Mouse (Mus musculus): ENCODE results near the gene Mecom.

The Mecom gene

DNA sequence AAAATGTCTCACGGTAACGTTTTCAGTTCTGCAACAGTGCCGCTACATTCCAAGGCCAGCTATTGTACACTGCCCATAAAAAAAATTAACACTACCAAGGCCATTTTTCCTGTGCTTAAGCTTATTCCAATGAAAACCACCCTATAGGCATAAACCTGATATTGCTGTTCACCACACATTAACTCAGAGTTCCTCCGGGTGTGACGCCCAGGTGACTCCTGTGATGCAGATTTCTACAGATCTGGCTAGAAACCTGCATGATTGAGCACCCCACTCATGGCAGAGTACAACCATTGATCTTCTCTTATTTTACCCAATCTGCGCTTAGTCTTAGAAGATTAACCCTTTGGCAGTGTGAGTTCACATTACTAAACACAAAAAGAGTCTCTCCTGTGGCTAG, 409.2 kb downstream of the Mecom start:
- DNase-seq, result no peak

DNA sequence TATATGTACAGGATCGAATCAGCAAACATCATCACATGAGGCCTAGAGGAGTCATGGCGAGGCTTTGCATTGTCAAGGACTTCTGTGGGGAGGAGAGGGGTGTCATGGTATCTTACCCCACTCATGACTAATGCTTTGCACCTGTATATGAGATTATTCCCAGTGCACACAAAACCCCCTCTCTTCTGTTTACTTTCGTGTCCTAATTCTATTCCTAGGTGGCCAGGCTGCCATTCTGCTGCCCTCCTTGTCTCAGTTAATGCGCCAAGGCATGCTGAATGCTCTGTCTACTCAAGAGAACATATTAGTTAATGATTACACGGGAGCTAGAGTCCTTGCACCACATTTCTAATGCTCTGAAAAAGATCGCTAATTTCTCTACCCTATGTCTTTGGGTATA, 412.0 kb downstream of the Mecom start:
- DNase-seq, result no peak

DNA sequence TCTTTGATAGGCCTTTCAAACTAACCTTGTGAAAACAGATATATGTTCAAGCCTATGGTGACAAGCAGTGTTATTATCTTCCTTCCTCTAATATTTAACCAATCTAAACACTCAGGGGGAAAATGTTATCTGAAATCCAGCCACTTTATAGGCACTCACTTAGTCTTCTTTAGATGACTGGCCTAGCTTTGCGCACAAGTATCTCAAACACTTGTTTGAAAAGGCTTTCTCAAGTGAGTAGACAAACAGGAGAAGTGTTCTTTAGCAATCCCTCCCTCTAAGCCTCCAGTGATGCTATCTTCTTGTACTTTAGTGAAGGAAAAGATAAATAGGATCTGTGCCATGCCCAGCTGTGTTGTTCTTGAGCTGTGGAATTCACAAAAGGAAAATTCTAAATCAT, 412.7 kb downstream of the Mecom start:
- no peak for DNase-seq

DNA sequence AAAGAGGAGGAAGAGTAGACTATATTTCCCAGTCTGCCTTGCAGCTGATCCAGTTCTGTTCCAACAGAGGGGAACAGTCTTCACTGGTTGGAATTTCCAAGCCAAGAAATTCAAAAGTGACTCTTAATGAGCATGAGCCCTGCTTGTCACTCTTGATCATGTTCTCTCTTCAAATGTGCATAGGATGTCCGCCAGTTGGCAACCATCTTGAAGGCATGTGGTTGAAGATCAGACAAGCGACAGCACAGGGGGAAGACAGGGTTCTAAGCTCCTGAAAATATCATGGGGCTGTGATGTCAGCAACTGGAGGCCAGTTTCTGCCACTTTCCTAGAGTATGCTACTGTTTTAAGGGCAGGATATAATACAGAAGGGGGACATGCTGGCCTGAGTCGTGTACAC, 414.8 kb downstream of the Mecom start:
- no peak for DNase-seq

DNA sequence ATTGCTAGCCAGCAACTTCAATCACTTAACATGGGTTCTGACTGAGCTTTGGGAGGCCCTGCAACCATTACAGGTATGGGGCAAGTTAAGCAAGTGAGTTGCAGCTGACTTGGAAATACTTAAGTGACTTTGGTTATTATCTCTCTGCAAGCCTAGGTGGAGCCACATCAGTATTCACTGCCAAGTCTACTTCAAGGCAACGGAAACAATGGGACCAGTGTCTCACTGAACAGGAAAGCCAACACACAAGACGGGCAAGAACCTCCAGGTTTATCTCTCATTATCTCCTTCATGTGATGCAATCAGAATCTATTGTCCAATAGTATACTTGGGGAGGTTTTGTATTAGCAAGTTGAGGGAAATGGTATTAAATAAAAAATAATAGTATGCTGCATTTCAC, 415.4 kb downstream of the Mecom start:
- no peak for DNase-seq

DNA sequence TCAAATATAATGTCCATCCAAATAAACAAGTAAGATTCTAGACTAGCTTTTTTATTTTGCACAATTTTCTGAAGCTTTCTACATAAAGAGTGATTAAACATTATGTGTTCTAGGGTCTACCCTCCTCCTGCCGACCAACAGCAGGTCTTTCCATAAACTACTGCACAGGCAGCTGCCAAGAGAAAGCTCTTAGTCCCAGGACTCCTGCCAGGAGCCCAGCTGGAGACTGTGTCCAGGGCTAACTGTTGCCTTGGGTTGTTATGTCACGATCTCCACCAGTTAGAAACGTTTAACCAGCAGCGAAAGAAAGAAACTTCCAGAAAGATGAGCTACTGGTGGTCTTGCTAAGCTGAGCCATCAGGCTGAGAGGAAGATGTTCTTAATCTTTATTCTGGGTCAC, 417.3 kb downstream of the Mecom start:
- no peak for DNase-seq

DNA sequence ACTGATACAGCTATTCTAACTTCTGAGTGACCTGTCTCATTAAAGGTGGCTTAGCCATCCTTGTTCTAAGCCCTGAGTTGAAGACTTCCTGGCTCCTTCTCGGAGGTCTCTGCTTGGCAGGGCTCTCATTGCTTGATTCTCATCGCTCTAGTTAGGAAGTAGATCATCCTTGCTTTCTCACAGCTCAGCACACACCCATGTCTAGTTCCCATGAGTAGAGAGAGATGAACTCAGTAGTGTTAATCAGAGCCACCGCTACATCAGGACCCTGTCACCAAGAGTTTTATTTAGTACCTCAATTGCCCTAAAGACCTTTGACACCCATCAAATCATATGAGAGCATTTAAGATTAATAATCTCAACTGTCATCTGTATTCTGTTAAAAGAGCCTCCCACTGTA, 425.2 kb downstream of the Mecom start:
- DNase-seq, result no peak

DNA sequence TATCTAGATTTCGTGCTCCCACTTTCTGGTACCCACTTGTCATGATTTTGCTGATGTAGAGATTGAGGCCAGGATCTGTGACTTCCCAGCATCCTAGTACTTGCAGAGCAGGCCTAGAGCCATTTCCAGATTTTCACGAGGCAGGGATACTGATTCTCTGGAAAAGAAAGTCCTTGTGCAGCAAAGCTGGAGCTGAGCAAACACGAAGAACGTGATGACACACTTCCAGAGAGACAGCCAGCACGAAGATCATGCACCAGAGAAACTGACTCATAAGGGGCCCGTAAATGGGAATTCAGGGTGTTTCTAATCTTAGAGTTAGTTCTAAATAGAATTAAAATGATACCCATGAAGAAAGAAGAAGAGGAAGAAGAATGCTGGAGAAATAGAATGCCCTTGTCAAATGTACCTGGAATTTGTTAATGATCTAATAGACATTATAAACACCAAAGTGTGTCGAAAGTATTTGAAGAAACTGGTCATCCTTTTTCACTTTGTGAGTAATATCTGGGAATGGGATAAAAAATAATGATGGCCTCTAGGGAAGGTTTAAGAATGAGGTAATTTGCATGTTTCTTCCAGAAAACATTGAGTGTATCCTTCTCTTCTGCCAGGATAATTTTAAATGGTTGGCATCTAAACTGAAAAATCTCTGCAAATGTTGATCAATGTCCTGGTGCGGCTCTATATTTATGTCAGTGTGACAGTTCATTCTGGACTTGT, 426.9 kb downstream of the Mecom start:
- peak; percentile 8 for DNase-seq

DNA sequence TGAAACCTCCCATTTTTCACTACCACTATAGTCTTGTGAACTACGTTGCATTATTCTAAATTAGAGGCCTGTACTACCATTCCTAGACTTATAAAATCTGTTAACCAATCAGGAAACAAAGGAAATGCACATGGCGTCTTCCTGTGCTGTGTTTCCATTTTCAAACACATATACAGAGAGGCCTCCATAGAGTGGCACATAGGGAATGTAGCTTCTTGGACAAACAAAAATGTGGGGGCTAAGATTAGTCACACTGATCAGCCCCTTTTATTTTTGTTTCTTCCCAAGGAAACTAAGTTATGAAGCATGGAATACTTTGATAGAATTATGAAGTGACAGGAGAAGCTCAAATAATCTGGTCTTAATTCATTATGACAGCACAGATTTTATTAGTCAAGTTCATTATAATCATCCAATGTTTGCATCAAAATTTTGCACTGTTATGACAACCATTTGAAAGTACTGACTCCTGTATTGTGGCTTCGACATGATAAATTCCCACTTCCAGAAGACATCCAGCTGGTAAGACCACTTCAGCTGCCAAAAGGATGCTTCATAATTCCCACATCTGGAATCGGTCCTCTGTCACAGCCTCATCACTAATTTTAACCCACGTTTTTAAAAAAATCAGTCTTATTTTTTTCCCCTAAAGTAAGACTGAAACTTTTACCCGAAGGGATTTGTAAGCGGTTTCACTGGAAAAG, 429.1 kb downstream of the Mecom start:
- DNase-seq, result no peak

DNA sequence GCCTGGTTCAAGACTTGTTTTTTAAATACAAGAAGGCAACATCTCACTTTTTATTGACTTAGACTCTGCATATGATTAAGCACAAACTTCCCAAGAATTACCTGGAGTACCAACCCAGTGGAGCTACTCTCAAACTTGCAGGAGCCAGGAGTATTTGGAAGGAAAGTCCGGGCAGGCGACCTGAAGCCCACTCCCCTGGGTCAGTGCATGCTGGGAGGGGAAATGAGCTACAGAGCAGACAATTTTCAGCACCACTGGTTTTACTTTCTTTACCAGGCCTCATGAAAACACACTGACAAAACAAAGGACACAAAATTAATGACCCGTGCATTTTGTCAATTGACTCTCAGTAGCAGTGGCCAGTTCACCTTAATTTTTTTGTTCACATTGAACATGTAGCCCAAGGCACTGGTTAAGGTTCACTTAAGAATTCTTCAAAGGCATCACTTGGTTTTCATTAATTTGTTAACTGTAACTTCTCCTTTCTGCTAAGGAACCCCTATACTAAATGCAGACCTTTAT, 434.5 kb downstream of the Mecom start:
- no peak for DNase-seq

DNA sequence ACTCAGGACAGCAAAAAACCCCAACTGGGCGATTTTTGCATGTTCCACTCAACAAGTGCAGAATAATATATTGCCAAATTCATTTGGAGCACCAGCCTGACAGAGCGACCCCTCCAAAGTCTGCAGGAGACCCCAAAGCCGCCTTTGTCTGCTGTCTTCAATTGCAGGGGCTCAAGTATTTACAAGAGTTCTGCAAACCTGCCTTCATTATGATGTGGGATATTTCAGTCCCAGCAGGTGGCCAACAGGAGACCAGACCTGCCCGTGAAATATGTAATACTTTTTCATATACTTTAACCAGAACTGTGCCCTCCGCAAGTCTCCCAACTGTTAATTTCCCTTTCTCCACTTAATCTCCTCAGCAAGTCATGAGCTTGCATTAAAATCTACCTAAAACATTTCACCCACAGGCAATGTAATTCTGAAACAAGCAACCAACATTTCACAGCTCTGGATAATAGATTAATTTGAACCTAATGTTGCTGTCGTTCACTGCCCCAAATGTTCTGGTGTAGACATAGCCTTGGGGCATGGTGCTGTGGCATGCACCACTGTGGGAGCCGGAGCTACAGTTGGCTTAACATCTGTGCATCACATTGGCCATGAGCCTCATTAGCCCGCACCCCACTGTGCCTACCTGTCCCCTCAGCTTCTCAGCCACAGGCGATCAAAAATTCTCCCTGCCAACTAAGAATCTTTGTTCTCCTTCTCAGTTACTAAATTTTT, 439.7 kb downstream of the Mecom start:
- no peak for DNase-seq

DNA sequence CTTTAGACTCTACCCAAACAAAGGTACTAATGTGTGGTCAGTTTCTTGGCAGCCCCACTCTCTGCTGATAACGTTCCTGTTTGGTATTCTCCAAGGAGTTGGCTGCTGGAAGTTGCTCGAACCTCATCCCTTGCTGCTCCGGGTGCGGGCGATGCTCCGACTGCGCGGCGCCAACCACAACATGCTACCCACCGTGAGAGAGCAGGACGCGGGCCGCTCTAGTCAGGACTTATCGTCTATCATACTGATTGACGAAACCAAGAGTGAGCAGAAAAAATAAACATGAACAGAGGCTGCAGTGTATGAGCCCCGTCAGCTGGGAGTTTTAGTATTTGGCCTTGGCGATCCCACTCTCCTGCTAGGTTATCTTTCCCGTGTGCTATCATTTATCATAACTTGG, 441.3 kb downstream of the Mecom start:
- DNase-seq, result no peak

DNA sequence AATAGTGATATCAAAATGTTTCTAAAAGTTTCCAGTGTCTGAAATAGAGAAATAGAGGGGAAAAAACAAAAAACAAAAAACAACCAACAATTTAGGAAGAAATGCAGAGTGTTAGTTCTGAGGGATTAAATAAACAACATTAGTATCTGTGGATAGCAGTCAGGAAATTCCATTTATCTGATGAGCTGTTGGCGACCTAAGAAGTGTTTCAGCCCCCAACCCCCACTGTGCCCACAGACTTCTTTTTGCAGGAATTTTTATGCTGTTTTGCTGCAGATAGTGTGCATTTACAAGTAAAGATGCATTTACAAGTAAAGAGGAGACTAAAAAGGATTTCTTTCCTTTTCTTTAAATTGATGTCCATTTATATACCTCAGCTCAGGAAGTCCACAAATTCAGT, 441.9 kb downstream of the Mecom start:
- DNase-seq, result no peak

DNA sequence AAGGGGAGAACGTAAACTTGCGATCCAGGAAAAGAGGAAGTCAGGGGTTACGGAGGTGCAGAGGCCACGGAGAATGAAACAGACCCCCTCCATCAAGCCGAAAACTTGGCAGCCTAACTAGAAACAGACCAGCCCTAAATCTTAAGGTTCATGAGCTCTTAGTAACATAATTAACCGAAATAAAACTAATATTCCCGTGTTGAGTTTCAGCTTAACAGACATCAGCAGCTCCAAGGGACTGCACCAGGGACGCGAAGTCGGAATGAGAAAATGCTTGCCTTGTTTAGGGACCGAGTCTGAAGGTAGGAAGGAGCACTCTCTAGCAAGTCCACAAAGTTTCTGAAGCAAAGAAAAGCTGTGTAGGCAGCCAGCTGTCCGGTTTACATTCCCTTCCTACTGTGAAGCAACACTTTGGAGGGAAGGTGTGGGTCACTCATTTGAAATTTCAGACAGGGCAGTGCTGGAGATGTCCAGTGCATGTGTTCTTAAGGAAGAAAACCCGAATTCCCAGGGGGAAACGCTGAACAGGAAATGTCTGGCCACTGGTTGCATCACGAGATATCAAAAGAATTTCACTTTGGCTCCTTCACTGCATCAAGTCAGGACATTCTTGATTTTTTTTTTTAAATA, 442.5 kb downstream of the Mecom start:
- DNase-seq, result no peak

DNA sequence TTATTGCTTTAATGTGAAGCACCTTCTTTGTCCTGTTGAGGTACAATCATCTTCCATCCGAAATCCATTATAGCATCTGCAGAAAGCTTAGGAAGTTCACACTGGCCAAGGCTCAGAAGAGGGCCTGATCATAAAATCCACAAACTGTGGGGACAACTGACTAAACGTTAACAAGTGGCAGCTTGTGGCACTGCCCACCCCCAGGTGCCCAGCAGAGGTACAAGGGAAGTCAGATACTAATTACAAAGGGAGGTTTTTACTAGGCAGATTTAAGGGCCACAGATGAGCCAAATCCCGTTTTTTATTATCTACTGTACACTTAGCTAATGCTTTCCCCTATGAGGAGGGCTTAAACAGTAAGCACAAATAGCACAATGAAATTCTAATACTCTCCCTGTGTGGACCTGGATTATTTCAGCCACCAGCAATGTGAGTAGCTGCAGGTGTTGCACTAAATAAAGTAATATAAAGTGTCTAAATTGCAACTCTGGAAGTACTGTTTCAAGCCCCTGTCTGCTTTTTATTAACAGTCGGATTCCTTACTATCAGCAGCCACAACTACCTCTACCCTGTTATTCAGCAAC, 443.2 kb downstream of the Mecom start:
- DNase-seq, result no peak

DNA sequence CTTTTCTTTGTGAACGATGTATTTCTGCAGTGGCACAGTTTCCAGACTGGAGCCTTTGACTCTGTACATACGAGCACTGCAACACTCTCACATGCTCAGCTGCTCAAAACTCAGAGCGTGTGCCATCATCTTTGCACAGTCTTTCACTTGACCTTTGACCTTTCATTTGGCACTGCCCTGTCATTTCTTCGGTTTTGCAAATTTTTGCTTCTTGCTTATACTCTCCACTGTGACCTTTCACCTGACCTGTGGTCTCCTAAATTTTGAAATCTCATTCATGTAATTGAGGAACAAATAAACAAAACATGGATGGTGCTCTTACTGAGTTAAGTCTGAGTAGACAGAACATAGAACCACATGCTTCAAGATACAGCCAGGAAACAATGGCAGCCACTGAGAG, 446.7 kb downstream of the Mecom start:
- DNase-seq, result no peak

DNA sequence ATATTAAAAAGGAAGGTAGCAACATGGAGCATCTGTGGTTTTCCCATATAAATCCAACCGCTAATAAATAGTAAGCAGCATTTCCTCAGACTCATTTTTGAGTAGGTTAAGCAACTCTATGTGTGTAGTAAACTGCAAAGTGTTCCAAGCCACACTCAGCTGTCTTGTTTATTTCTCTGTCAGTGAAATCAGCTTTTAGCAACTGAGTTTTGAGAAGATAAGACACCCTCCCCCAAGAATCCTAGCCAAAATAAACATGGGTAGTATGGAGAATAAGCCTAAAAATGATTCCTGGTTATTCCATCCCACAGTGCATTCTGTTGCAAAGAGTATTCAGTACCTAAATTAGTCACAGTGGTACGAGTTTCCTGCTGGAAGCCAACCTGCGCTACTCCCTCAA, 450.1 kb downstream of the Mecom start:
- no peak for DNase-seq

DNA sequence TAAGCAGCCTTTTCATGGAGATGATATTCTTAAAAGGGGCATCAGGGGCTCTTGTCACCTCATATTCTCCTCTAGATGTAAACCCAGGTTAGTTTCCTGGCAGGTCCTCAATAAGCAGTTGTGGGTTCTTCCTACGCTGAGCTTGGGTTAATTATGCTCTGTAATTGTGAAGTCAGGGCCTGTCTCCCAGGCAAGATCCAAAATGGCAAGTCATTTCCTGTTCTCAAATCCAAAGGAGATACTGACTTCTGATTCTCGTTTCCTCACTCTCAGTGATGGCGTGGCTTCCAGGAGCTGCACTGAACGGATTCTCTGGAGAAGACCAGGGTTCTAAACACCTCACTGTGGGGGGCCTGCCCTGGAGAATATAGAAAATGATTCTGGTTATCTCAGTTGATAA, 450.7 kb downstream of the Mecom start:
- DNase-seq, result no peak

DNA sequence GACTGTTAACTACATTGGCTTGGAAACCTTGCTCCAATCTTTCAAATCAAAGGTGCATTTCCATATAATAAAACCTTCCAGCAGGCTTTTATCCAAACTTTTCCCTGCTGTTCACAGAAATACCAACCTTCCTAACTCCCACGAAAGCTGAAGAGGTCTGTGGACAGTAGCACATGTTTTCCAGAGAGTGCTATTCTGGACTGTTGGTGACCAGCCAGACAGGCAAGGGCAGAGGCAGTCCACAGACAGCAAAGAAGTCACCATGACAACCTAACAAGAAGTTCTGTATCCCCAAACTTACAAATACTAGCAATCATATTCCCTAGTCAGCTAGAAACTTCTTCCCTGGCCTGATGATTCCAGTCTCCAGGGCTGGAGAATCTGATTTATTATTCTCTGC, 454.8 kb downstream of the Mecom start:
- DNase-seq, result no peak

DNA sequence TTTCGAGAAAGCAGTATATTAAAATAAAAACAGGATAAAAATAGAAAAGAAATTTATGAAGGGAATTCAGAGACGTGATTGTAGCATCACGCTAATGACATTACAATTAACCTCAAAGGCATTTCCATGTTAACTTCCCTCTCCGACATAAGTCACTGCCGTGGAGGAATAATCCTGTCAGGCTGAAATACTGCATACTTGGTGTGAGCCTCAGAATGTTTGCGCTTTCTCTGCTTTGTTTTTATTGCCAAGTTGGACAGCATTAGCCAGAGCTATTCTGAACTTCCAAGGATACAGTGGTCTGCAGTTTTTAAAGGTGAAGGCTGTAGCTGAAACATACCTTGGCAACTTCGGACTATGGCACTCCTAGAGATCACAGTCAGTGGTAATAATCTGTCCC, 455.3 kb downstream of the Mecom start:
- DNase-seq, result no peak

DNA sequence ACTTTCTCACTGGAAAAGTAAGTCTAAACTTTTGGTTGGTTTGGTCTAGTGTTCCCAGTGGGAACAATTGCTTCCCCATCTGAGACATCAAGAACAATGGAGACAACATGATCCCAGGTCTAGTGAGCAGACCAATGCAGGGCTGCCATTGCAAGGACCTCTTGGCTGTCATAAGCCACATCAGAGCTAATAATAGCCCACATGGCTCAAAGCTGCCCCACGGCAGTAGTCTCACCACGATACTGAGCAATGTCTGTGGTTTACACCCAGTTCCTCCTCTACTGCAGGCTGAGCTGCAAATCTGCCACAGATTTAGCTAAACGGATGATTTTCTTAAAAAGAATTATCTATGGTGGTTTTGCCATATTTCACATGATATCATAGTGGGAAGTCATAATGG, 455.9 kb downstream of the Mecom start:
- no peak for DNase-seq

DNA sequence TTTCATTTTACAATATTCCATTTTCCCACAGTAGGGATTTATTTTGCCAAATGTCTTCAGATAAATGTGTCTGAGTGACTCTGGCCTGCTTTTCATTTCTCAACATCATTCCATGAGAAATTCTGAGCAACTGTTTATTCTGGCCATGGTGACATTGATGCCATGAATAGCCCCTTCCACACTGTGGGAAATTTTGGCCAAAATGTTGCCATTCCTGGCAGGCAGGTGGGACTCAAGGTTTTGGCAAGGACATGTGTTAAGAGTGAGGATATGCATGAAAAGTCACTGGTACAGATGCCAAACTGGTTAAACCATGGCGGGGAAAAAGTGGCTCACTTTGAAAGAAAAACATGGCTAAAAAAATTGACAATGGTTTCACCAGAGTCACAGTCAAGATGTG, 456.4 kb downstream of the Mecom start:
- DNase-seq, result no peak

DNA sequence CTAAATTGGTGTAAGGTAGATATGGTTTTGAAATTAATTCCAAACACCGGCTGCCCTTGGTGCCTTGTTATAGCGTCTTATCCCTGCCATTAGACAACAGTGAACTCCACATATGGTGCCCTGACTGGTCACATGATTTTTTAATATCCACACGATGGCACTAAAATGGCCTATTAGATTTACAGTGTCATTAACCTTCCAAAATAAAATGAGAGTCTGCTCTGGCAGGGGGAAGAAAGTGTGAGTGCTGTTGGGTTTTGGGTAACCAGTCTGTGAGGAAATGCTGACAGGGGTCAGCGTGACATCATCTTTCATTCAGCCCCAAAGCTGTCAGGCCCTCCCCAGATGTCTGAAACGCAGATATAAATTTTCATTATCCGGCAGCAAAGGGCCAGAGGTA, 461.7 kb downstream of the Mecom start:
- no peak for DNase-seq

Data from right cerebral cortex, adult 18-20 months (tissue).